Mouse (Mus musculus) effector memory CD4-positive, alpha-beta T cell, adult 7 months (primary cell): ENCODE results near the gene Ccdc134. TPM values are rescaled to one million over a fixed set of nuclear protein-coding genes. Genes with fewer than 3 reads are reported as not detected.

Experiments
- polyA plus RNA-seq: library from polyadenylated mRNA; unstranded; fragments of 100-300 nt; shearing (Covaris generic); gene quantifications from one replicate; pipeline ENCODE4 v1.2.1, GENCODE M21; 2017

The Ccdc134 gene
- 32.0 TPM for polyA plus RNA-seq

DNA sequence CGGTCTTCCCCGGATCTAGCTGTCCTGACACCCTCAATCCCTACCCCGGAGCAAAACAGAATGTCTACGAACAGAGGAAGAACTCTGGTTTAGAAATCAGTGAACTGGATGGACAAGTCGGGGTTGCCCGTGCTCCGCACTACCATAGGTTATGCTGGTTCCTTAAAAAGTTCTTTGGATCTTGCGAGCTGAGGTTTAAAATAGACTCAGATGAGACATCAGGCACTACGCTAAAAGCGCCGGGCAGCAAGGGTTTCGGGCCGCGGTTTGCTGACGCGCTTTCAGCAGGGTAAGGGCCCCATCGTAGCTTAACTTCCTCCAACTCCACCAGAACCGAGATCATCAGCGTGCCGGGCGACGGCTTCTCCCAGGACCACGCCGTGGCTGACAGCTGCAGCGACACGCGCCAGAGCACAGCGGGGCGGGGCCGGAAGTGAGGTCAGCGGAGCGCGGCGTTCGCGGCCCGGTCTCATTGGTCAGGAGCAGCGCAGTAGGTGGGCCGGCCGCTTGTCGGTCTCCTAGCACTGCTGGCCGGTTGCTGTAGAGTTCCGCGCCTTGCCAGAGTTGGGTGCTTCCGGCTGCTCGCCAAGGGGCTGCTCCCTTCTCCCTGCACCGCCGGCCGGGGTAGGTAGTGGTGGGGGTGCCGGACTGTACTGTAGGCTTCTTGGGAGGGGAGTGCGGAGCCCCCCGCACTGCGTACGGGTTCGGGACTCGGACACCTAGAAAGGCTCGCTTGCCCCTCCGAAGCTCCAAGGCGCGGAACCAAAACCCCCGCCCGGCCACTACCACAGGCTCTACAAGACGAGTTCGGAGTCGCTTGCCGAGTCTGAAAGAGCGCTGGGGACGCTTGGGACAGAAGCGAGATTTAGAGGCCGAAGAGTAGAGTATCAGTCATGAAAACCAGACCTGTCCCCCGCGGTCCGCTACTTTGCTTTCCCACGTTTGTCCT is at the start of gene Ccdc134:
Gene Ccdc134, plus strand, starts transcription at position 497 of the 949 bp plus-strand sequence.

DNA sequence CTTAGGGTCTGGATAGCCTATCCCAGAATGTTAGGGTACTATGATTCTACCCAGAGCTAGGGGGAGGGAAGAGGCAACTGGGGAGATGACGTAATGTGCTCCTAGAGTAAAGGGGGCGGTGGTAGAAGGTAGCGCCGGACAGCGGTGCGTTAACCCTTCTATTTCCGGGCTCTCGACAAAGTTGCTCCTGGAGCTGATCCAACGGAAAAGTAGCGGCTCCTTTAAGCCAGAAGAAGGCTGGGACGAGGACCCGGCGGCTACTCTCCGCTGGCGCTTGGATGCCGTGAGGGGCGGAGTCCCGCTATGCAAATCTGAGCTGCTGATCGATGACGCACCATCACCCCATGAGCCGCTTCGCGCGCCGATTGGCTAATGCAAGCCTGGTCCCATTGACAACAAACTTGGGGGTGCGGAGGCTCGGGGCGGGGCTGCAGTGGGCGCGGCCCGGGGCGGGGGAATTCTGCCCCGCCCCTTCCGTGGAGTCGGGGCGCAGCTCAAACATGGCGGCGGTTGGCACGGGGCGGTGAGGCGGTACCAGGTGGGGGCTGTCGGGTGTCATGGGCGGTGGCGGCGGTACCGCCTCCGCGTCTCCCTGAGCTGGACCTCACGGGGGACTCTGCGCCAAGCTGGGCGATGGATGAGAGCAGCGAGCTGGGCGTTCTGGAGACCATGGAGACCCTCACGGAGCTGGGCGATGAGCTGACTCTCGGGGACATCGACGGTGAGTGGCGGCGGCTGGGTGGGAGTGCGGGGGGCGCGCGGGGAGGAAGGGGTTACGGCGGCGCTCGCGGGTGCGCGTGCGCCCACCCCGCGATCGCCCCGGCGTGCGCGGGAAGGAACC is 19.3 kb downstream of the Ccdc134 start, which contains the start of gene Srebf2:
Gene Srebf2, plus strand, starts transcription at position 412 of the 841 bp plus-strand sequence.

Other genes with a start within 250 kb of the Ccdc134 start
- gene Polr3h, start 201.7 kb upstream of the Ccdc134 start, polyA plus RNA-seq = 33.6 TPM
- 0.16 TPM for gene Csdc2, start 191.2 kb upstream of the Ccdc134 start, polyA plus RNA-seq
- gene Pmm1, start 167.0 kb upstream of the Ccdc134 start, polyA plus RNA-seq = 13.0 TPM
- gene 1700029P11Rik, start 147.4 kb upstream of the Ccdc134 start, polyA plus RNA-seq = not detected
- 34.0 TPM for gene Xrcc6, start 140.1 kb upstream of the Ccdc134 start, polyA plus RNA-seq
- gene Desi1, start 94.1 kb upstream of the Ccdc134 start, polyA plus RNA-seq = 27.2 TPM
- gene Snu13, start 80.3 kb upstream of the Ccdc134 start, polyA plus RNA-seq = 193 TPM
- not detected for gene 4930407I10Rik, start 68.8 kb upstream of the Ccdc134 start, polyA plus RNA-seq
- 0.13 TPM for gene Mei1, start 57.9 kb upstream of the Ccdc134 start, polyA plus RNA-seq
- 151 TPM for gene Srebf2, start 19.3 kb downstream of the Ccdc134 start, polyA plus RNA-seq
- not detected for gene Shisa8, start 84.9 kb downstream of the Ccdc134 start, polyA plus RNA-seq
- 0.39 TPM for gene Tnfrsf13c, start 96.4 kb downstream of the Ccdc134 start, polyA plus RNA-seq
- gene Cenpm, start 116.8 kb downstream of the Ccdc134 start, polyA plus RNA-seq = 1.4 TPM
- not detected for gene 1500009C09Rik, start 124.5 kb downstream of the Ccdc134 start, polyA plus RNA-seq
- gene Sept3, start 147.0 kb downstream of the Ccdc134 start, polyA plus RNA-seq = 0.94 TPM
- not detected for gene Wbp2nl, start 171.0 kb downstream of the Ccdc134 start, polyA plus RNA-seq
- gene Naga, start 211.0 kb downstream of the Ccdc134 start, polyA plus RNA-seq = 28.1 TPM
- gene Pheta2, start 211.0 kb downstream of the Ccdc134 start, polyA plus RNA-seq = 0.61 TPM
- gene Smdt1, start 211.0 kb downstream of the Ccdc134 start, polyA plus RNA-seq = 196 TPM
- 299 TPM for gene Ndufa6, start 226.4 kb downstream of the Ccdc134 start, polyA plus RNA-seq